Mouse (Mus musculus): ENCODE measurements around the gene Sptan1. TPM values are rescaled to one million over a fixed set of nuclear protein-coding genes. Genes with fewer than 3 reads are reported as not detected.
"Not testable (repeated sequence)": the region's sequence is repeated elsewhere in the genome, so short reads cannot be mapped to it uniquely, and the experiment has no call there.

The Sptan1 gene
- total RNA-seq, 1 experiment from 2014 or later: 135 TPM

DNA sequence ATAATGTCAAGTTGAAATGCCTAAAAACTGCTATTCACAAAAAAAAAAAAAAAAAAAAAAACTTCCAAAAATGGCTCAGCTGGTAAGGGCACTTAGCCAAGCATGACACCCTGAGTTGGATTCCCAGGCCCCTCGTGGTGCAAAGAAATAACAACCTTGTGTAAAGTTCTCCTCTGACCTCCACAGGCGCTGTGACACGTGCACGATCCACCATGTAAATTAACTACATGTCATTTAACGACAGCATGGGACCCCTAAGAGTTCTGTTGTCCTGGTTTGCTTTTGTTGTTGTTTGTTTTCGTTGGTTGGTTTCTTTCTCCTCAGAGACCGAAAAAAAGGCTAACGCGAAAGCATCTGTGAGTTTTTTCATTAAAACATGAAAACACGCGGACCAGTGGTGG, 82.7 kb downstream of the Sptan1 start:
- no peak for ATAC-seq (replicated peaks in 1 of 2; ENCODE audit: insufficient read depth in 1 of 2, low FRiP score in 2 of 2, low TSS enrichment in 1 of 2, low read depth in 1 of 2, poor library complexity in 2 of 2, severe bottlenecking in 2 of 2)

DNA sequence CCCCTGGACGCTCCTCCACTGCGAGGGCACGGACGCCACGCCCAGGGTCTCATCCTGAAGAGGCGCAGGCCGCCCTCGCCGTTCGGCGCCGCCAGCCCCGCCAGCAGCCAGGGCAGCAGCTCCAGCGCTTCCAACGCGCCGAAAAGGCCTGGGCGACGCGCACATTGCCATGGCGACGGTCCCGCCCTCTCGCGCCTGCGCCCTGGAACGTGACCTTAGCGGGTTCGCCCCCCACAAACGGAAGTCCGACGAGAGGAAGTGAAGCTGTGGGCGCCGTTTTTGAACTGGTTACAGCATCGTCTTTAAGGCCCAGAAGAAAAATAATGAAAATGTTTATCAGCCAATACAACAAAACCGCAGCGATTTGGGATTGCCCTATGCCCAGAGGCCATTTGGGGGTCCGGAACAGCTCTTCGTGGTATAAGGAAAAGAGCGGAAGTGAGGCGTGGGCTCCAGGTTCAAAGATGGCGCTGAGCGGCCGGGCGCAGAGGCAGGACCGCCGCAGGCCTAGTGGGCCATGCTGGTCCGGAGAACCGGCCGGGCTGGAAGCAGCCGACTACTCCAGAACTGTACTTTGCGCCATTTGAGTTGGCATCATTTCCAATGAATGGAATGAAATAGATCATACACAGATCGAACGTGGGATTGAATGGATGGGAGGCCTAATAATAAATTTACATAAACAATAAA, 83.5 kb downstream of the Sptan1 start, which contains the start of gene Wdr34:
TSS of gene Wdr34 (minus strand) at position 183 of the 690 bp plus-strand sequence.
- peak; percentile 83 to 95 for ATAC-seq (replicated peaks in 1 of 2; ENCODE audit: insufficient read depth in 1 of 2, low FRiP score in 2 of 2, low TSS enrichment in 1 of 2, low read depth in 1 of 2, poor library complexity in 2 of 2, severe bottlenecking in 2 of 2)

GRCm38 (mm10) chr2:30049831-30050230, 84.5 kb downstream of the Sptan1 start:
- ATAC-seq (replicated peaks in 1 of 2; ENCODE audit: insufficient read depth in 1 of 2, low FRiP score in 2 of 2, low TSS enrichment in 1 of 2, low read depth in 1 of 2, poor library complexity in 2 of 2, severe bottlenecking in 2 of 2): no peak

- 0 out of 4 replicates have a peak, but pooled peaks of 1 of the 2 experiments have one; percentile 41 for ATAC-seq (replicated peaks in 1 of 2; ENCODE audit: insufficient read depth in 1 of 2, low FRiP score in 2 of 2, low TSS enrichment in 1 of 2, low read depth in 1 of 2, poor library complexity in 2 of 2, severe bottlenecking in 2 of 2)
Observed at GRCm38 (mm10) chr2:30051992-30052761, 86.8 kb downstream of the Sptan1 start.

- not testable (repeated sequence) for ATAC-seq (replicated peaks in 1 of 2; ENCODE audit: insufficient read depth in 1 of 2, low FRiP score in 2 of 2, low TSS enrichment in 1 of 2, low read depth in 1 of 2, poor library complexity in 2 of 2, severe bottlenecking in 2 of 2)
Observed at GRCm38 (mm10) chr2:30055310-30055709, 90.0 kb downstream of the Sptan1 start.

- no peak for ATAC-seq (replicated peaks in 1 of 2; ENCODE audit: insufficient read depth in 1 of 2, low FRiP score in 2 of 2, low TSS enrichment in 1 of 2, low read depth in 1 of 2, poor library complexity in 2 of 2, severe bottlenecking in 2 of 2)
Observed at GRCm38 (mm10) chr2:30056736-30057135, 91.4 kb downstream of the Sptan1 start.

DNA sequence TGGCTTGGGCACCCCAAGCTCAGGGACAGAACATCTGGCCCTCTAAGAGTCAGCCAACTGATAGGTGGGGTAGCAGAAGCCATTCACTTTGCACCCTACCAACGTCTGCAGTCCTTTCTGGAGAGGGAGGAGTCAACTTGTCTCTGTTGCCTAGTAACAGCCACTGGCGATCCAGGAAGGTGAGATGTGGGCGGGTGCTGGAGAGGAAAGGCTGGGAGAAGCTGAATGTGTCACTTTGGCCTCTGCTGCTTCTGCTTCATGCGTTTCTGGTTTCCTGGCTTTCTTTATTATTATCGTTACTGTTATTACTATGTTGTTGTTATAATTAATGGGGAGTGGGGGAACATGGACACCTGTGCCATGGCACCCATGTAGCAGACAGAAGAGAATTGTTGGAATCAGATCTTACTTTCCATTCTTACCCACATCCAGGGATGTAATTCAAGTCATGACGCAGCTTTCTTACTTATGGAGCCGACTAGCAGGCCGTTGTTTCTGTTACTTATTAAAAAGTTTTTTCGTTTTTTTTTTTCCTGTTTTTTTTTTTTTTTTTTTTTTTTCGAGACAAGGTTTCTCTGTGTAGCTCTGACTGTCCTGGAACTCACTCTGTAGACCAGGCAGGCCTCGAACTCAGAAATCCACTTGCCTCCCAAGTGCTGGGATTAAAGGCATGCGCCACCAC, 92.0 kb downstream of the Sptan1 start, which contains the start of gene Set:
TSS of gene Set (plus strand) at position 156 of the 682 bp plus-strand sequence.
- ATAC-seq (replicated peaks in 1 of 2; ENCODE audit: insufficient read depth in 1 of 2, low FRiP score in 2 of 2, low TSS enrichment in 1 of 2, low read depth in 1 of 2, poor library complexity in 2 of 2, severe bottlenecking in 2 of 2): no peak

DNA sequence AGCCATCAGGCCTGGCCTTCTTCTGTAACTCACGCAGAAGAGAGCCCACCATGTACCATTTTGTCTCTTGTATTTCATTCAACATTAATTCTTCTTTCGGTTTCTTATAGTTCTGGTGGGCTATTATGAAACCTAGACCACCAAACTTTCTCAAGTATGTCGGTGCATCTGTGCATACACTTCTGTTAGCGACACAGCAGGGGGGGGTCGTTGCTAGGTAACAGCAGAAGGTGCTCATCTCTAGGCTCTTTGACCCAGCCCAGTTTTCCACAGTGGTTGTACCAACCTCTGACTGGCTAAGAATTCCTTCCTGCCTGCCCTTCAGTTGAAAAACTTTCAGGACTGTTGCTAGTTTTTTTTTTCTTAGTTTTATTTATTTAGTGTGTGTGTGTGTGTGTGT, 93.1 kb downstream of the Sptan1 start:
- no peak for ATAC-seq (replicated peaks in 1 of 2; ENCODE audit: insufficient read depth in 1 of 2, low FRiP score in 2 of 2, low TSS enrichment in 1 of 2, low read depth in 1 of 2, poor library complexity in 2 of 2, severe bottlenecking in 2 of 2)

DNA sequence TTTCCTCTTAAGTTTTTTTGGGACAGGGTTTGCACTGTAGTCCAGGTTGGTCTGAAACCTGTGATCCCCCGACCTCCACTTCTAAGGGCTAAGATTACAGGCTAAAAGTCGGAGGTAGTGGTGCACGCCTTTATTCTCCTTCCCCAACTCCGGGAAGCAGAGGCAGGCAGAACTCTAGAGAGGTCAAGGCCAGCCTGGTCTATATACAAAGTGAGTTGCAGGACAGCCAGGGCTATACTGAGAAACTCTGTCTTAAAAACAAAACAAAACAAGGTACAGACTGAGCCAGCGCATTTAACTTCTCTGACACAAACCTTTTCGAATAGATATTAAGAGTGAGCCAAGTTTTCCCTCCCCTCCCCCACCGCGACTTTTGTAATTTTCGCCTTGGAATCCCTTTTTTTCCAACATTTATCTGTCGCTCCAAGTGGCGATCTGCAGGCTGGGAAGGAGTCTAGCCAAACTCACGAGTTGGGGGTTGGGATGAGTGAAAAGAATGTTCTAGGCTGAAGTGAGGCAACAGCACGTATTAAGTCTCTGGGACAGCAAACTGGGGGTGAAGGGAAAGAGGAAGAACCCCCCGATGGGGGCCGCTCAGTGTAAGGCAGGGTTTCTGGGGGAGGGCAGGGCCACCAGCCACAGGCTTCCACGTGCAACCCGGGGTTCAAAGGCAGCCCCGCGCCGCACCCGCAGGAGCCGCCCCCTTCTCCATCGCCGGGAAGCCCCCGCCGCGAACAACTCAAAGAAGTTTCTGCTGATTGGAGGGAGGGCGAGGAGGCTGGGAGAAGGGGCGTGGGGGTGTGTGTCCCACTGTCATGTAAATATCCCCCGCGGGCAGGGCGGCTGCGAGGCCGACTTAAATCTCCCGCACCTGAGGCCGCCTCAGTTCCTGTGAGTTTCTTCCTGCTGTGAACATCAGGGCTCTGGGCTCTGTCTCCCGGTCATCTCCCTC, 96.1 kb downstream of the Sptan1 start:
- ATAC-seq (replicated peaks in 1 of 2; ENCODE audit: insufficient read depth in 1 of 2, low FRiP score in 2 of 2, low TSS enrichment in 1 of 2, low read depth in 1 of 2, poor library complexity in 2 of 2, severe bottlenecking in 2 of 2): peak in 1 of 2 experiments; percentile 36; a peak in 1 of 4 replicates

DNA sequence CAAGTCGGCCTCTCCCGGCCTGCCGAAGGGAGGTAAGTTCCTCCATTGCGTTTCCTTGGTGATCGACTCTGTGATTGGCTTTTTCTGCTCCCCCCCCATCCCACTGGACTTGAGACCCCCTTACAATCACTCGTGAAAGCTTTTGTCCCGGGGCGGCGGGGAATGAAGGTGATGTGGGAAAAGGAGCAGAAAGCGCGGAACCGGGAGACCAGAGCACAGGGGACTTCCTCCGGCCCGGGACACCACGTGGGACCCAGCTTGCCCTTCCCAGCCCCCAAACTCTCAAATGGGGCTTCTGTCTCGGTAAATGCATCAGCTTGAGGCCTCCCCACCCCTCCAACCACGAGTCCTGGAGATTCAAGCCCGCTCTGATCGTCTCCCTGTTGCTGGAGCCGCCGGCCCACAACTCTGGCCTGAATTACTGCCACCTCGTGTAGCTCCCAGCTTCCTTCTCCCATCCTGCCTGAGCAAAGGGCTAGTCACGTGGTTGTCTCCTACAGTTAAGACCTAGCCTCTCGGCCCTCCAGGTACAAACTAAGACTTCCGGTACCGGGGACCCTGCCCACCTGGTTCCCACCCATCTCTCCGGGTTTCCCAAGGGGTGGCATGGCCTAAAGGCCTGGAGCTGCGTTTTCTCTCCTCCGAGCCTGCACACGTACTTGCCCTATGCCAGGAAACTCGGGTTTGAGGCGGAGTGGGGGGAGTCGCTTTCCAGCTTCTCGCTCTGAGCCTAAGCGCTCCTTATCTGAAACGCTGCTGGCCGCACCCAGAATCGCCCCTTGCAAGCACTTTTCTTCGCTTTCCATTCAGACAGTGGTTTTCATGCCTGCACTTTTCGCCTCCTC, 97.1 kb downstream of the Sptan1 start:
- peak; percentile 16 to 24; a peak in 3 of 4 replicates for ATAC-seq (replicated peaks in 1 of 2; ENCODE audit: insufficient read depth in 1 of 2, low FRiP score in 2 of 2, low TSS enrichment in 1 of 2, low read depth in 1 of 2, poor library complexity in 2 of 2, severe bottlenecking in 2 of 2)

DNA sequence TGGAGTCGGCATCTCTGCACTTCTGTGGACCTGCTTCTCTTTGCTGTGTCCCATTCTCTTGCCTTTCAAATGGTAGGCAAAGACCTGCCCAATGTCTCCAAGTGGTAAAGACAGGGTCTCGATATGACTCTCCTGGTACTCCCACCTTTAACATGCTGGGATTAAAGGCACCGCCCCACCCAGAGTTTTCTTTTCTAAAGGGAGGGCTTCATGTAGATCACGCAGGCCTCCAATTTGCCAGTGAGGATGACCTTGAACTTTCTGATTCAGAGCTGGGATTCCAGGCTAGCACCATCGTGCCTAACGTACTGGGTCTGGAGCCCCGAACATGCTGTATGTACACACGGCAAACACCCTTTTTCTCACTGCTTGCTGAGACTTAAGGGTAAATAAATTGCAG, 97.9 kb downstream of the Sptan1 start:
- no peak for ATAC-seq (replicated peaks in 1 of 2; ENCODE audit: insufficient read depth in 1 of 2, low FRiP score in 2 of 2, low TSS enrichment in 1 of 2, low read depth in 1 of 2, poor library complexity in 2 of 2, severe bottlenecking in 2 of 2)

- no peak for ATAC-seq (replicated peaks in 1 of 2; ENCODE audit: insufficient read depth in 1 of 2, low FRiP score in 2 of 2, low TSS enrichment in 1 of 2, low read depth in 1 of 2, poor library complexity in 2 of 2, severe bottlenecking in 2 of 2)
Observed at GRCm38 (mm10) chr2:30063791-30064190, 98.4 kb downstream of the Sptan1 start.

DNA sequence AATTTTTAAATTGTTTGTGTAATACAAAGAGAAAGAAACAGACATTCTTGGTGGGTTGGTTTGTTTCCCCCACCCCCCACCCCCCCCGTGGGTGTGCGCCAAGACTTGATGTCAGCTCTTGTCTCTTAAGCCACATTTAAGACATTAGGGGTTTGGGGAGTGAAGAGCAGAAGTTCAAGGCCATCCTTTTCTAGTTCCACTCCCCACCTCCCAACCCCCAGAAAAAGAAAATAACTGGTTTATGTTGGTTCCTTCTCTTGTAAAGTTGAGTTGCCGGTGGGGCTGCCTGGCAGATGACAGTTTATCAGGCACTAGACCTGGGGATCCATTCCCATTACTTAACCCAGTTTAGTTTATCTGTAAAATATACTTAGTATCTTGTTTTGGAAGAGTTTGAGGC, 98.9 kb downstream of the Sptan1 start:
- no peak for ATAC-seq (replicated peaks in 1 of 2; ENCODE audit: insufficient read depth in 1 of 2, low FRiP score in 2 of 2, low TSS enrichment in 1 of 2, low read depth in 1 of 2, poor library complexity in 2 of 2, severe bottlenecking in 2 of 2)

DNA sequence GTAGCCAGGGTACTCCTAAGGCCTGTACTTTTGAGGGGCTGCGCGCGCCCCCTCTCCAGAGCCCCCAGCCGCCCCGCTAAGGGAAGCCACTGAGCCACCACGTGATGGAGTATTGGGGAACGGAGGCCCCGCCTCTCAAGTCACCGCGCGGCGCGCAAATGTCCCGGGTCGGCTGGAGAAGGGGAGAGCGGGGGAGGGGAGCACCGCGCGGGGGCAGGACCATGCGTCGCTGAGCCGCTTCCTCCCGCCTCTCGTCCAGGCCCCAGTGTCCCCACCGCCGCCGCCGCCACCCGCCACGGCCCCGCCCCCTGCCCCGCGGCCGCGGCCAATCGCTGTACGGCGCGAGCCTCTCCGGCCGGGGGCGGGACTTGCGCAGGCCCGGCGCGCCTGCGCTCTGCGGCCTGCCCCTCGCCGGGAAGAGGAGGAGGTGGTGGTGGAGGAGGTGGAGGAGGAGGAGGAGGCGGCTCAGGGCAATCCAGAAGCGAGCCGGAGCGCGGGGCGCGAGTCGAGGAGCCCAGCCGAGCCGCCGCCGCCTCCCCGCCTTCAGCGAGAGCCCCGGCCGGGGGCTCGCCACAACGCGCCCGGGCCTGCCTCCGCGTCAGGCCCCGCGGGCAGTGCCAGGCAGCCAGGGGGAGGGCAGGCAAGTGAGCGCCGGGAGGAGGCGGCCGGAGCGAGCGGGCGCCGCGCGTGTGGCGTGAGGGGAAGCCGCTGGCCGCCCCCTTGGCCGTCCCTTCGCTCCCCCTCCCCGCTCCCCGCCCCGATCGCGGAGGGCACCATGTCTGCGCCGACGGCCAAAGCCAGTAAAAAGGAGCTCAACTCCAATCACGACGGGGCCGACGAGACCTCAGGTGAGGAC, 100.9 kb downstream of the Sptan1 start:
- ATAC-seq (replicated peaks in 1 of 2; ENCODE audit: insufficient read depth in 1 of 2, low FRiP score in 2 of 2, low TSS enrichment in 1 of 2, low read depth in 1 of 2, poor library complexity in 2 of 2, severe bottlenecking in 2 of 2): peak; percentile 66 to 80
